Mouse (Mus musculus) cerebellum, postnatal 14 days (tissue): ENCODE measurements around the gene Ppm1g.
"Not testable (repeated sequence)": the region's sequence is repeated elsewhere in the genome, so short reads cannot be mapped to it uniquely, and the experiment has no call there.

Experiments
- DNase-seq, 2 experiments: peaks; one replicate each; pipeline ENCODE4 v3.0.0; 2021; ENCODE audit warnings: mixed read lengths in 2 of 2

Gene Ppm1g

GRCm38 (mm10) chr5:31219070-31219469 is 1.4 kb downstream of the Ppm1g start:
- DNase-seq, result peak in 1 of 2 experiments; percentile 55

DNA sequence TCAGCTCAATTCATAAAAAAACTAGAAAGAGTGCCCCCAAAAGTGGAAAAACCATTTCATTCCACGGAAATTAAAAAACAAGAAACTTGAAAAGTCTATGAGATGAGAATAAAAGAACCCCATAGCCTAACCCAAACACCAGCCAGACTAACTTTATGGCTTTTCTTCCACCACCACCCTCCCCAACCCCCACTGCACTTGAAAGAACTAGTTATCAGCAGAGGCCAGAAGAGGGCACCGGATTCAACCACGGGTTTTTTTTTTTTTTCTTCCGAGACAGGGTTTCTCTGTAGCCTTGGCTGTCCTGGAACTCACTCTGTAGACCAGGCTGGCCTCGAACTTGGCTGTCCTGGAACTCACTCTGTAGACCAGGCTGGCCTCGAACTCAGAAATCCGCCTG is 2.2 kb downstream of the Ppm1g start:
- DNase-seq, result no peak

DNA sequence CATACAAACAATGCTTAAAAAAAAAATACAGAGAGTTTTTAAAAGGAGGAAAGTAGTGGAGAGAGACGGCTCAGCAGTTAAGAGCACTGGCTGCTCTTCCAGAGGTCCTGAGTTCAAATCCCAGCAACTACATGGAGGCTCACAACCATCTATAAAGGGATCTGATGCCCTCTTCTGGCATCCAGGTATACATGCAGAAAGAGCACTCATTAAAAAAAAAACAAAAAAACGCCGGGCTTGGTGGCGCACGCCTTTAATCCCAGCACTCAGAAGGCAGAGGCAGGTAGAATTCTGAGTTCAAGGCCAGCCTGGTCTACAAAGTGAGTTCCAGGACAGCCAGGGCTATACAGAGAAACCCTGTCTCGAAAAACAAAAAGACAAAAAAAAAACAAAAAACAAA is 3.9 kb downstream of the Ppm1g start:
- DNase-seq, result not testable (repeated sequence)

DNA sequence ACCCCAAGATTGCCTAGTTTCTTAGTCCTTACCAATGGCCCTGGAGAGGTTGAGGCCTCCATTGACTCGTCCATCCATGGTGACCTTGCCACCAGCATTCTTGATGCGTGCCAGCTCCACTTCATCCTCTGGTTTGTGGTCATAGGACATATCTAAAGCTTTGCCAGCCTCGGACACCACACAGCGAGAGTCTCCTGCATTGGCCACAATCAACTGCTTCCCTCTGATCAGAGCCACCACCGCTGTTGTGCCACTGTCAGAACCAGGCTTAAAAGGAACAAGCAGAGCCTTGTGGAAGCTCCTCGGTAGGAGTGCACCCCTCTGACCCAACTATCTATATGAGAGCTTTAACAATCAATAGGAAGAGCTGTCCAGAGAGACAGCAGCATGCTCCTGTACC is 16.1 kb downstream of the Ppm1g start:
- DNase-seq, result no peak

DNA sequence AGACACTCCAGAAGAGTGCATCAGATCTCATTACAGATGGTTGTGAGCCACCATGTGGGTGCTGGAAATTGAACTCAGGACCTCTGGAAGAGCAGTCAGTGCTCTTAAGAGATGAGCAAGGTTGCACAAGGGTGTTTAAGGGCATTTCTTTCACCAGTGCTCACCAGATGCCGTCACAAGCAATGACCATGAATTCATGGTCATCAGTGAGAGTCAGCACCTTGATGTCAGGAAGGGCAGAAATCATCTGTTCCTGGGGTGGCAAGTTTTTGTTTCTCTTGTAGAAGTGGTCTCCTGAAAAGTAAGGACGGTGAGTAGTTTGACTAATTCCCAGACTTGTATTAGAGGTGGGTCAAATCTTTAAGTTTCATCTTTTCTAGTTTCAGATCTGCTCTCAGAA is 16.6 kb downstream of the Ppm1g start:
- no peak for DNase-seq

DNA sequence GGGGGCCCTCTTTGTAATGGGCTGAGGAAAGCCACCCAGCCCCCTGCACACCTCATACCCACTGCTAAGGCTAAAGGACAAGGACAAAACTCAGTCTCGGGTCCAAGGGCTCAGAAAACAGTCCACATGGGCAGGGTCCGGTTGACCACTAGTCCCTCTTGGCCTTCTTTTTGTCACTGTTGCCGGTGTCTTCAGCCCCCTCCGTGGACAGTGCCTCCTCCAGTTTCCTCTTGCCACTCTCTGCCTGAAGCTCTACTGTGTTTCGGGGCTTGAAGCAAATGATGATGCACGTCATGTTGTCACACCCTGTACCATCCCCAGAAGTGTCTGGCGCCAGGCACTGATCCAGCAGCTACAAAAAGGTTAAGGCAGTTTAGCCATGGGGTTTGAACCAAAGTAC is 17.6 kb downstream of the Ppm1g start:
- no peak for DNase-seq

DNA sequence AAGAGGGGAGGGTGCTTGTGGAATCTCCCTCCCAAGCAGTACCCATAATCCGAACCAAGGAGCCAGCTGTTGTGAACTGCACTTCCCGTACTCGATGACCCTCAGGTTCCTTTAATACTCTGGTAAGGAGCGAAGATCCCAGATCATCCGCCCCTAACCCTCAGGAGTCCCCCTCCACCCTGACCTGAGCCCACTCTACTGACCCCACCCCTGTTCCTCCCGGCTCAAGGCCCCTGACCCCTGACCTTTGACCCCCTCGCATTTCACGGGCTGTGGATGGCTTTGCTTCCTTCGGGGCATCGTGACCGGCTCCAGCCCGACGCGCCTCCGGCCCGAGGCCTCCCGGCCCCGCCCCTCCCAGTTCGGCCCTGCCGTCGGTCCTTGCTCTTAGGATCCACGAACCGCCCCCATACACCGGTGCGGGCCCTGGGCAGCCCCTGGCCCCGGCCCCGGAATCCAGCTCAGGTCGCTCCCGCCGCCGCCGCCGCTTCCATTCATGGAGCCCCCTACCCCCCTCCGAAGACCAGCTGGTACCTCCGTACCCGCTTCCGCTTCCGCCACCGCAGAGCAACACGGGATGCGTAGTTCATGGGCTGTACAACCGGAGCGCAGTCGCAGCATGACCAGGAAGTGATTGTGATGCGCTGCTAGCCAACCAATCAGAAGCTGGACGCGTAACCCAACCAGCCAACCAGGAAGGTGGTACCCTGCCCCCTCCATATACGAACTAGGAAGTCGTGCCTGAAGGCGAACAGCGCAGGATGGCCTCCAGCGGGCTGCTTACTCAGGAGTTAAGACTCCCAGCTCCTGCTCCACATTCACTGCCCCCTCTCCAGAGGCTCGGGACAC is 18.5 kb downstream of the Ppm1g start, which contains the start of gene Zfp513:
TSS of gene Zfp513 (minus strand) at position 562 of the 849 bp plus-strand sequence.
- DNase-seq, result peak; percentile 95 to 96

DNA sequence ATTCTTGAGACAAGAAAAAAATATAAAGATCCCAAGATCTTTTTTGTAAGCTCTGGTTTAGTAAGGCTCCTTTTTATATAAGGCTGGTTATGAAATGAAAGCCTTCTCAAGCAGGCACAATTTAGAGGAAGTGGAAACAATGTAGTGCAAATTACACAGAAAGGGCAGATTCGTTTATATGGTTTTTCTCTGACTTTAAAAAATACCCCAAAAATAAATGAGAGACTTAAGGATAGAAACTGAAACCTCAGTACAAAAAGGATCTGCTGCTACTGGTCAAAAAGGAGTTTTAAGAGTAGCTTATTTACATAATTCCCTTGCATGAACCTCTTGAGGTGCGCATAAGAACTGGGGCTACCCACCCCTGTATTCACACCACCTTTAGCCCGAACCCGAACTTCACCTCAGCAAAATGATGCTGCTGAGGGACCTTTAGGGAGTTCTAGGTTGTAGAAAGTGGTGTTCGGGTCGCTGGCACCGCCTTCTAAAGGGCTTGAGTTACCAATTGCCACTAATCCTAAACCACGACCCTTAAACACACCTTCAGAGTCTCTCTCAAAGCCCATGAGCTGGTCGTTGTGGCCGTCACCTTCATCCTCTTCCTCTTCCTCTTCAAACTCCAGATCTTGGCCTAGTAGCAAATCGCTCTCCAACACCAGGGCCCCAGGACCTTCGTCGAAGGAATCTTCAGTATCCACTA is 19.3 kb downstream of the Ppm1g start:
- DNase-seq, result no peak

- peak; percentile 34 to 52 for DNase-seq
Measured at GRCm38 (mm10) chr5:31200327-31200768, 20.1 kb downstream of the Ppm1g start.

DNA sequence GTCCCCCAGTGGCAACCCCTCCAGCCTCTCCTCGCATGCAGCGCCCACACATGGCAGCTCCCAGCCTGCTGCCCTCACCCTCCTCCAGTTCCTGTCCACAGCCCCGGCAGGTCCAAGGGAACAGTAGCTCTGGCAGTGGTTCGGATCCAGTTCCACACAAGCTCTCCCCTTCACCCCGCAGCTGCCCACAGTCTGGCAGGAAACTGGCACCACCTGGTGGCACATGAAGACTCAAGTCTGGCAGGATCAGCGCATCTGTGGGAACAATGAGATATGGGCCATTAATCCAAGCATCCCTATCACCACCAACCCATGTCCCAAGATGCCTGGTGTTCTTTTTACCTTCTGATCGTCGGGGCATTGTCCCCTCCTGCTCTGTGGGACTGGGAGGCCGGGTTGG is 20.6 kb downstream of the Ppm1g start:
- peak; percentile 36 to 49 for DNase-seq

- peak in 1 of 2 experiments; percentile 15 for DNase-seq
Measured at GRCm38 (mm10) chr5:31199321-31199892, 21.1 kb downstream of the Ppm1g start.

DNA sequence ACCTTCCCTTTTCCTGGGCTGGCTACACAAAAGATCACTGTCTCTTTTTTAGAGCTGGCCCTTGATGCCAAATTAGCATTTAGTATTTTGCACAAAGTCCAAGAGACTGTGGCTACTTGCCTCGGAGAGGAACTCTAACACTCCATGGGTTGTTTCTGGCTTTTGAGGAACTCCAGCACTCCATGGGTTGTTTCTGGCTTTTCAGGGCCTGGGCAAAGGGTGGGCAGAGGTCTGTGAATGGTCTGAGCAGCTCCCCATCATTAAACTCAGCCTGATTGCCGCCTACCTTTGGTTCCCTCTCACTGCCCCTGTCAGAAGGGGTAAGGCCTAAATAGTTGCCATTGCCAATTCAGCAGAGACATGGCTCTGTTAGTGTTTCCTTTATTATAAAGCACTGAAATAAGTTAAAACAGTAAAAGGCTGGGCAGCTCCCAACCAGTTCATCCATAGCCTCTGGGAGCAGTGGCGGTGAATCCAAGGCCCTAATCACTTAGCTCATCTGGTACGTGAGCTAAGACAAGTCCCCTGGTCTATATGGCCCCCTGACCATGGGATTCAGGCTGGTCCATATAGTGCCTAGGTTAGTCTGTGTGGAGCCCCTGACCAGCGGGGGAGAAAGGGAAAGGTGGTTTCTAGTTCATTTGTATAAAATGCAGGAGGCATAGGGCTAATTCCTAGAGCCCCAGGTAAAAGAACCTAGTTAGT is 21.7 kb downstream of the Ppm1g start:
- DNase-seq, result no peak

- no peak for DNase-seq
Measured at GRCm38 (mm10) chr5:31198170-31198569, 22.3 kb downstream of the Ppm1g start.

- DNase-seq, result no peak
Measured at GRCm38 (mm10) chr5:31197072-31197471, 23.4 kb downstream of the Ppm1g start.

GRCm38 (mm10) chr5:31196207-31196606 is 24.3 kb downstream of the Ppm1g start:
- no peak for DNase-seq

DNA sequence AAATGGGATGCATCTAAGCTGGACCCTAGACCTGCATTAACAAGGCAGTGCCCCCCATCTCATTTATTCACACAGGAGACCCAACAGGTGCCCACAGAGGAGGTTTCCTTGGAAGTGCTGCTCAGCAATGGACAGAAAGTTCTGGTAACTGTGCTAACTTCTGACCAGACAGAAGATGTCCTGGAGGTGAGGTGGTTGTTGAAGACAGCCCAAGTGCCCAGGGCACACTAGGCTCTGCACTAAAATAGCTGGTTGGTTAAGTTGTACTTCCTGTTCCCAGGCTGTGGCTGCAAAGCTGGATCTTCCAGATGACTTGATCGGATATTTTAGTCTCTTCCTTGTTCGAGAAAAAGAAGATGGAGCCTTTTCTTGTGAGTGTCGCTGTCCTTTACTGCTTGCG is 24.8 kb downstream of the Ppm1g start:
- no peak for DNase-seq

DNA sequence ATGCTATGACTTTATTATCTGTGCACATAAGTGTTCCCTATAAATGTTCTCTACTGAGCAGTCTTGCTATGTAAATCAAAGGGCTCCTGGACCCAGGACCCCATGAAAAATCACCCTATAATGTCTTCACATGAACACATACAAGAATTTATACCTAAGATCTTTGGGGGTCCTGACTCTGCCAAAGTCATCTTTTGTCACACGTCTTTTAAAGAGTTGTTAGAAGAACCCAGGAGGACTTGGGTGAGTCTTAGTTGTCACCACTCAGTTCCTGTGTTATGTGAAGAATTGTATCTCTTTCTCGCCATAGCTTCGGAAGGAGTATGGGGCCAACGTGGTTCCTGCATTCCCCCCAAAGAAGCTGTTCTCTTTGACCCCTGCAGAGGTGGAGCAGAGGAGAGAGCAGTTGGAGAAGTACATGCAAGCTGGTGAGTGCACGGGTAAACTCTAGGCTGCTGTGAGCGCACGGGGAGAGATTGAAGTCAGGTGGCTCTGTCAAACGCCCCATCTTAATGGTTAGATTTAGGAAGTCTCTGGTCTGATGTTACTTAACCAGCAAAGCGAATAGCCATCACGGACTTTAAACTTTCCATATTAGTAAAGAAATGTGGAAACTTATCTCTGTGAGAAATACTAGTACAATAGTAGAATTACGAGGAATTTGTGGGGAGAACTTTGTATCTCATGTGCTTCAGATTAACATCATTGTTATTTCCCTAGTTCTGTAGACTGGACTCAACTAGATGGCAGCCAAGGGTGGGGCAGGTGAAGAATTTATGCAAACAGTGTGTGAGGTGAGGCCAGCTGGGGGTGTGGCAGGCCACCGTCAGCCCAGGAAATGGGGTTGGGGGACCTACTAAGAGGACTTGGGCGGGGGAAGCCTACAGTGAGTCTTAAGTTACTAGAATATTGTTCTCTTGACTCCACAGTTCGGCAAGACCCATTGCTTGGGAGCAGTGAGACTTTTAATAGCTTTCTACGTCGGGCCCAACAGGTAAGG is 25.7 kb downstream of the Ppm1g start:
- peak in 1 of 2 experiments; percentile 5 for DNase-seq

- peak in 1 of 2 experiments; percentile 23 for DNase-seq
Measured at GRCm38 (mm10) chr5:31193631-31194281, 26.7 kb downstream of the Ppm1g start.

GRCm38 (mm10) chr5:31192939-31193630 is 27.4 kb downstream of the Ppm1g start, which contains the start of the genes Snx17 and Eif2b4:
Gene Snx17, plus strand, starts transcription at chr5:31193227.
Gene Eif2b4, minus strand, starts transcription at chr5:31193430.
- peak; percentile 99 to 100 for DNase-seq
